Mouse (Mus musculus) cerebellum, adult 8-10 months (tissue): ENCODE data around the gene Vwa3a.

ENCODE experiments used
- DNase-seq: peaks from one replicate; pipeline ENCODE4 v3.0.0; 2022

The Vwa3a gene

DNA sequence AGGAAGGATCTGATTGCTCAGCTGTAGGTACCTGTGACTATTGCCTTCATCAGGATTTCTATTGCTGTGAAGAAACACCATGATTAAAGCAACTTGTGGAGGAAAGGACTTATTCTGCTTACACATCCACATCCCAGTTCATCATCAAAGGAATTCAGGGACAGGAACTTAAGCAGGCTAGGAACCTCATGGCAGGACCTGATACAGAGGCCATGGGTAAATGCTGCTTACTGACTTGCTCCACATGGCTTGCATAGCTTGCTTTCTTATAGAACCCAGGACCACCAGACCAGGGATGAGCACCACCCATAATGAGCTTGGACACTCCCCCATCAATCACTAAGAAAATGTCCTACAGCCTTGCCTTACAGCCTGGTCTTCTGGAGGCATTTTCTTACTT lies 9.4 kb downstream of the Vwa3a start:
- no peak for DNase-seq

DNA sequence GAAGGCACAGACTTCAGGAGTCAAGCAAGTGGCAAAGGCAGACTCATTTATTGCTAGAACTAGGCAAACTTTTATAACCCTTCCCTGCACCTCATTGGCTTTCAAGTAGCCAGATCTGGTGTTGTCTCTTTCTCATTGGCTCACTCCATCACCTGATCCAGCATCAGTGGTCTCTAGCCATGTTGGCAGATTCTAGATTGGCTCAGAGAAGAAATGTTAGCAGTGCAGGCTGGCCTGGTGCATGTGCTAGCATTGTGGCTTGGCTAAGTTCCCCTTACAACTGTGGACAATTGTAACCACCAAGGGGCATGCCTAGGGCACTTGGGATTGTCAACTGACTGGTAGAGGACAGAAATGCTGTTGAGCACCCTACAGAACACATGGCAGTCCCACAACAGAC lies 12.2 kb downstream of the Vwa3a start:
- no peak for DNase-seq

DNA sequence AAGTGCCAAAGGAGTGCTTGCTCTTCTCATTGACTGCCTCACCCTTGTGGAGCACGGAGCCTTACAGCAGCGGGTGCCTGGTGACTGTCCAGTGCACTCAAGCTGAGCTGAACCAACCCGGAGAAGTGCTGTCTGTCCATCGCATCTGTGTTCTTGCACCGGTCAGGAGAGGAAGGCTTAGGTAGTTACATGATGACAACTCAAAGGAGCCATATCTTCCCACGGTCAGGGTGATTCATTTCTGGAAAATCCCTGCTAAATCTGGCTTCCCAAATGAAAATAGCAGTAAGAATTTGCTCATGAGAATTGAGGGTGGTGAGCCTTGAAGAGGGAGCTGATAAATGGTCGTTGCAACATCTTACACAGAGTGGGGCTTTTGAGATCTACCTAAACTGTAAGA lies 12.8 kb downstream of the Vwa3a start:
- no peak for DNase-seq

DNA sequence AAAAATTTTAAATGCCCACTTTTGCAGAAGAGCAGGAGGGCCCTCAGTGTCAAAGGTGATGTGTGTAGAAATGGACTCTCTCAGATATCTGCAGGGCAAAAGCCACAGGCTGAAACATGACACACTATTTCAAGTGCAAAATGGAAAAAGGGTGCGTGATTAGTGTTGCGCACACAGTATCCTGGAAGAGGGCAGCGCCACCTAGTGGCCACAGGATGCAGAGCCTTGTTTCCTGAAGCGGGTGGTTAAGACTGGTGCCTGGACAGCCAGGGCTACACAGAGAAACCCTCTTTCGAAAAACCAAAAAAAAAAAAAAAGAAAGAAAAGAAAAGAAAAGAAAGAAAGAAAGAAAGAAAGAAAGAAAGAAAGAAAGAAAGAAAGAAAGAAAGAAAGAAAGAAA lies 15.6 kb downstream of the Vwa3a start:
- DNase-seq = peak; percentile 76

DNA sequence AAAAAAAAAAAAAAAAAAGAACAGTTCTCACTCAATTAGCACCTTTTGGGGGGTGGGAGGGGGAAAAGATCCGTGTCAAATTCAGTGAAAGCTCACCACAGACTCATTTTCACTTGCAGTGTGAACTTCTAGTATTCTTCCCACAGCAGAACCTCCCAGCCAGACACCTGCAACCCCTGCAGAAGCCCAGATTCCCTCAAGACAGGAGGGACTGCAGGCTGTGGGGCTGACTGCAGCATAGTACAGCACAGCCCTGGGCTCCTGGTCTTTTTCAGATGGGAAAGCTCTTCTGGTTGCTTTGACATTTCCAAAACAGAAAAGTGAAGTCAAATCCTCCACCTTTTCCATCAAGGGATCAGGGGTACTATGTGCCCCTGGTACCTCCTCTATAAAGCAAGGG lies 28.3 kb downstream of the Vwa3a start:
- DNase-seq = no peak

DNA sequence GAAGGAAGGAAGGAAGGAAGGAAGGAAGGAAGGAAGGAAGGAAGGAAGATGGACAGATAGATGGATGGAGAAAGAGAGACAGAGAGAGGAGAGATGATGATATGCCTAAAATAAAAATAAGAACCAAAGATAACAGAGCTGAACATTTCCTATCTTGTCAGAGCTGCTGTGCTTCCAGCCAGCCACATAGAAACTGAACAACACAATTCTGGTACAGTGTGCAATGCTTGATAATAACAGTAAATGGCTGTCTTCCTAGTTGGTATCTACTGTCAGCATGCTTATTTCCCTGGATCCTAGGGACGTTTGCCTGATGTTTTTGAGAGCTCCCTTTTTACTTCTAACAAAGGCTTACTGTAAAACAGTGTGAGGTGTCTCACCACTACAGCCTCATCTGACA lies 32.3 kb downstream of the Vwa3a start:
- no peak for DNase-seq

DNA sequence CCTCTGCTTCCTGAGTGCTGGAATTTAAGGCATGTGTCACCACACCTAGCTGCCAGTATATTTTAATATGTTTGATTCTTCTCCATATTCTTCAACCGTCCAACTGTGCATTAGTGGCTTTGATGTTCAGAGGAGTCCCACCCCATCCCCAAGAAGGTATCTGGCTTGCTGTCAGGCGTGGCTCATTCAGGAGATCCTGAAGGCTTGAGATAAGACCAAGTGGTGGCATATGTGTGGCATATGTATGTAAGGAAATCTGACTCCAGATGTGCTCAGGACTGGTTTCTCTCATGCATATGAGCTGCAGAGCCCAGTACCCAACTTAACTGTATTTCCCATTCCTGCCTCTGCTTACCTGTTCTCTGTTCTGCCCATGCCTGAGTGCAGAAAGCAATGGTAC lies 38.9 kb downstream of the Vwa3a start:
- no peak for DNase-seq

DNA sequence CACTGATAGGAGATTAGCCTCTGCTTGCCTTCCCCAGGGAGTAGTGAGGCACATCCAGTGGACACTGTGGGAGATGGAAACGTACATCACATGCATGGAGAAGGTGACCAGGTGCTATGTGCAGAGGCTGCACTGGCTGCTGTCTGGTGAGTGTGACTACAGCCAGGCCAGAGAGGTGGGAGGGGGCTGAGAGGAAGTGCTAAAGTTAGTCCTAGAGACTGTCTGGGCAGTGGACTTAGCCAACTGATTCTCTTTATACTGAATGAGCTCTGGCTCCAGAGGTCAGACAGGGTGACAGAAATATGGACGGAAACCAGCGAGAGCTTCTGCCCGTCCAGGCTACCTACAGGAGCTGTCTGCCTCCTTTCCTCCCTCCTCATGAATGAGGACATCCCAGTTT lies 56.4 kb downstream of the Vwa3a start:
- DNase-seq = no peak

DNA sequence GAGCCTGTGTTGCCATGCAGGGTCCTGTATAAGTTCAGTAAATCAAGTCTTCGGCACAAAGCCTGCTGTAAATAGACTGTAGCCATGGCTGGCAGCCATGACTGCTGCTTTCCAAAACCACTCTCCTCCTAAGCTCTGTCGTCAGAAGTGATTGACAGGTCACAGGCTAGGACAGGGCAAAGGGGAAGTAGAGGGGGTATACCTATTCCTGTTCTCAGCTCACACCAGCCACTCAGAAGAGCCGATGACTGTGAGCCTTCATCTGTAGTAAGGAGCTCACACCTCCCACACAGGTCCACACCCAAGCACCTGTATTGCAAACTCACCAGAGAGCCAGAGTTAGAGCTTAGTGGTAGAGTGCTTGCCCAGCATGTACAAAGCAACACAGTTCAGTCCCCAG lies 57.3 kb downstream of the Vwa3a start:
- DNase-seq = no peak

DNA sequence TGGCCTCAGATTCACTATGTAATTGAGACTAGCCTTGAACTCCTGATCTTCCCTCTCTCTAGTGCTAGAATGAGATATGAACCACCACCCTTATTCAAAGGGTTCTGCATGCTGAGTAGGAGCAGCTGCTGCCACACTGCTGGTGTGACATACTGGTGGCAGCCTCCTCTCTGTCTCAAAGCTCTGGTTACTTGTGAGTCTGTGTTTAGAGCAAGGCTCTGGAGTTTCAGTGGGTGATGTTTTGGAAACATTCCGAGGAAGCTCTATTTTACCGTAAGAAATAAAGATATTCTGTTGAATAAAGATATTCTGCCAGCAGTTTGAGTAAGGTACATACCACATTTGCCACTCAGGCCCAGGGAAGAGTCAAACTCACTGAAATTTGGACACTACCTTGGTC lies 64.2 kb downstream of the Vwa3a start:
- no peak for DNase-seq

DNA sequence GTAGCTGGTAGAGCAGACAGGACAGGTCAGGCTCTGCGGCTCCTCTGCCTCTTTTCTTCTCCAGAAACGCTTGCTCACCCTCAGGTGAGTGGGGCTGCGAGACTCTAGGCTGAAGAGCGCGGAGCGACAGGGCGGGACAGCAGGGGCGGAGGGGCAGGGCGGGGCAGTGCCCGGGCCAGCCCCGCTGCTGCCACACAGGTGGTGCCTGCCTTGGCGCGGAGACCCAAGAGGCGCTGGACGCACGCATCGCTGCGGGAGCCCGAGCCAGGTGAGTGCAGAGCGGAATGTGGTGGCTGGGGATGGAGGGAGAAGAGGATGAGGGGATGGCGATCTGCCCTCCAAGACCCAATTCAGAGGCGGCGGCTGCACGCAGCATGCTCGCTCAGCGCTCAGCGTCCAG lies 70.6 kb downstream of the Vwa3a start:
- no peak for DNase-seq

DNA sequence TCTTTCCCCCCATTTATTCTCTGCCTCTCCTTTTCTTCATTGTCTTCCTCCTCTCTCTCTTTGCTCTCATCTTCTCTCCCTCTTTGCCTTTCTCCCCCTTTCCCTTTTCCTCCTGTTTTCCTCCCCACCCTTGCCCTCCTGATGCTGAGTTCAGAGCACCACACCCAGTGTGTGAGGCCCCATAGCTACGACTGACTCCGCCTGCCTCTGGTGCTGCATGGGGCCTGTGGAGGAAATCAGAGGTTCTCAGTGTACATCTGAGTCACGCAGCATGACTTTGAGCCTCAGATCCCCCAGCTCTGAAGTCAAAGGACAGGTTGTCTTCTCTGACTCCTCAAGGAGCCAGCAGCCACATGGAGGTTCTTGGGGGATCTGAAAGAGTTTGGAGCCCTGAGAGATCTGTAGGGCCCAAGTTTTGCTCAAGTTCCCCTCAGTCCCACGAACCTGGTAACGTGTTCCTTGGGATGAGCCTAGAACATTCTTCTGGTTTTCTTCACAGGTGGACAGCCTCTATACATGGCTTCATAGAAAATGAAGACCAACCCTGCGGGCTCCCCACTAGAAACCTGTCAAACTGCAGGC lies 72.8 kb downstream of the Vwa3a start, which contains the start of gene Gm5737:
TSS of gene Gm5737 (plus strand) at position 532 of the 582 bp plus-strand sequence.
- no peak for DNase-seq

DNA sequence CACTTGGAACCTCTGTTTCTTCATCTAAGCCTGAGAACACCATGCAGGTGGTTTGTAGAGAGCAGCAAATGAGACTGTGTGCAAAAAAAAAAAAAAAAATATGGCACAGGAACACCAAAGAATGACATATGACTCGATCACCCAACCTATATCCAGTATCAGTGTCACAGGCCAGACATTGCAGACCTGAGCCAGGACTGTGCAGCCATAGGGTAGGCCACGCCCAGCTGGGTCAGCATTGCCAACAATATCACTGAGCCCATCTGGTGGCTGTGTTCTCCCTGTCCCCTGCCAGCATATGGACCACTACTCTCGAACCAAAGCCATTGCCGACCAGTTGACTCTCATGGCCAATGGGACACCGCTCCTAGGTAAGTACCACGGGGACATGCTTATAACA lies 78.4 kb downstream of the Vwa3a start:
- DNase-seq = no peak

DNA sequence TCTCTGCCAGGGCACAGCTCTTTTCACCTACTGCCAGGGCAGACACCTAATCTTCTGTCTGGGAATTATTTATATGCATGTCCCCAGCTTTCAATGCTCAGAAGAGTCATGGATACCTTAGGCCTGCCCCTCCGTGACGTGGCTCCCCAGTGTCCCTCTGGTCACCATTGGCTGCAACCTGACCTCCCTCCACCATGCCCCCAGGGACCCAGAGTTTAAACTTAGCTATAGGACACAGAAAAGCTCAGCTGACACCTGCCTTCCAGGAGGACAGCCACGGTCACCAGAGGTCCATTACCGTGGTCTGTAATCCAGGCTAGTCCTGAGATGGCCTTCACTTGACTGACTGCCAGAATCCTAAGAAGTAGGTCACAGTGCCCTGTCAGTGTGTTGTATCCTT lies 80.3 kb downstream of the Vwa3a start:
- DNase-seq = no peak

DNA sequence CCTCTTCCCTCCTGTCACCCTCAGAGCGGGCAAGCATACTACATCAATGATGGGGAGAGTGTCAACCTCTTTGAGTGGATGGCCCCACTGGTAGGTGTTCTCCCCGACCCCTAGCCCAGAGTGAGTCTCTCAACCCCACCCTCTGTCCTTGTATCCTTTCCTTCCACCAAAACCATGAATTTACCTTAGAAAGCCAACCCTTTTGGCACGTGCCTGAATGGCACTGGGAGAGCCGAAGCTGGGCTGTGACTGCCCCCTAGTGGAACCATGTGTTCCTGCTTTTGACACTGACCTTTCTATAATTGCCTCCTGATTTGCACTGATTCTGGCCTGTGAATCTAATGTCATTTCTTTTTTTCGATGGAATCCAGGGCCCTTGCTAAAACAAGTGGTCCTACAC lies 84.1 kb downstream of the Vwa3a start:
- DNase-seq = peak; percentile 67

DNA sequence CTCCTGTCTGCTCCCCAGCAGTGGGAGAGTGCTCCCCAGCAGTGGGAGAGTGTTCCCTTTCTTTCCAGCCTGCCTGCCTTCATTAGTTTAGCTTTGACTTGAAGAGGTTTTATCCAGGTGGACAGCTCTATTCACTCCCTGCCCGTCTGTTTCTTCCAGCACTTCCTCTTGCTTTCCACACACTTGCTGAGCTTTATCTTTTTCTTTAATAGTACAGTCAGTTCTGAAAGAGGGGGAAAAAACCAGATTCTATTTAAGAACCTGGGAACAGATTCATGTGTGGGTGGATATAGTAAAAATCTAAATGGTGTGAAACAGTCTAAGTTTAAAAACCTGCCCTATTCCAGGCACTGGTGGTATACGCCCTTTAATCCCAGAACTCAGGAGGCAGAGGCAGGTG lies 86.0 kb downstream of the Vwa3a start:
- no peak for DNase-seq

DNA sequence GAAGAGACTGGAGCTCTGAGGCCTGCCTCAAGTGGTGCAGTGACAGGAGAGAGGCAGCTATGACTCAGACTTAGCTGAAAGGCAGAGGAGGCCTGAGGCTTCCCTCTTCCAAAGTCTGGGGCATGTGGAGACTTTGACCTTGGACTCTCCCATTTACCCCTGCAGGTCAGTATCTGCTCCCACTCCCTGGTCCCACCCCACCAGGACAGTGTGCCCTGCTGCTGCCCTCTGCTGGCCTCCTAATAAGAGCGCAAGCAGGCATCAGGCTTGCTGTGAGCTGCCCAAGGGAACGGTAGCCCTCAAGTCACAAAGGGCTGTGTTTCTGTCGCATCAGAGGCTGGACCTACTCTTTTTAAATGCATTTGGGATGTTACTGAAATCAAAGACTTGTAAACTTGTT lies 87.3 kb downstream of the Vwa3a start:
- no peak for DNase-seq

DNA sequence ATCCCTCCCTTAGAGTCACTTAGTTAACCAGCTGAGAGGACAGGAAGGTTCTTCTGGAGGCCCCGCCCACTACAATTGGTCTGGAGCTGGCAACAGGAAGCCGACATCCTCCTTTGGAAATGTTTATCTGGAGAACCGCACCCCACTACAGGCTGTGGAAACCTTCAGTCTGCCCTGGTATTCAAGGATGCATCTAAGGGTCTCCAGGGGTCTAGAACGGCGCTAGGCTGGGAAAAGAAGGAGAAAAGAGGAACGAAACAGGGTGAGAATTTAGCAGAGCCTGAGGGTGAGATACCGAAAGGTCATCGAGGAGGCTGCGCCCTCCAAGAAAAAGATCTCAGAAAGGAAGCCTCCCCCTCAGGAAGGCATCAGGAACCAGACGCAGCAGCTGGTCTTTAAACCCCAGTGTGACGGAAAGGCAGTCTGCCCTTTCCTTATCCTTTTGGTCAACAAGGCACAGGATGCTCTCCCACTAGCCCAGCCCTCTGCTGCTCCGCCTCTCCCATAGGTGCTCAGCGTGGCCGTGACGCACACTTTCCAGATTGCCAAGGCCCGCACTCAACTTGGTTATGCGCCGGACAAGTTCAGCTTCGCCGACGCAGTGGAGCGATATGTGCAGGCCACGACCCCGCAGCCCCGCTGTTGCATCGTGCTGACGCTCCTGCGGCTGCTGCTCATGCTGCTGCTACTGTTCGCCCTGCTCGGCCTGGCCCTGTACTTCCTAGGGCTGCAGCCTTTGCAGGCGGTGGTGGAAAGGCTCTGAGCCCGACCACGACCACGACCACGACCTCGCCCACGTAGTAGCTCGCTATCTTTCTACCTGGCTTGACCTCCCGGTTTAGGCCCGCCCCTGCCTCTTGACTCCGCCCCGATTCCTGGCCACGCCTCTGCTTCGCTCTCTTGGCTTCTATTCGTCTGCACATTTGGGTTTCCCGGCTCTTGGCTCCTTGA lies 91.6 kb downstream of the Vwa3a start:
- peak; percentile 82 for DNase-seq

DNA sequence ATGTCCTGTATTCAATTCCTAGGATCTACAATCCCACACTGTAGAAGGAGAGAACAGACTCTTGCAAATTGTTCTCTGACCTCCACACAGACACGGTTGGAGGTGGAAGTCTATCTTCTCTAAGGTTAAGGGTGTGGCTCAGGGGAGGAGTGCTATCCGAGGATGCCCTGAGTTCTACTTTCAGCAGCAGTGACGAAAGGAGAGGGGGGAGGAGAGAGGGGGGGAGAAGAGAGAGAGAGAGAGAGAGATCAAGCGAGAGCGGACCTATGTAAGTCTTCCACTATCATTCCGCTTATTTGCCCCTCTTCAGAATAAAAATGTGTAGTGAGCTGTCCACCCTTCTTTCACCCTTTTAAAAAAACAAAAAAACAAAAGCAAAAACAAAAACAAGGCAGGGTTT lies 95.3 kb downstream of the Vwa3a start:
- no peak for DNase-seq

DNA sequence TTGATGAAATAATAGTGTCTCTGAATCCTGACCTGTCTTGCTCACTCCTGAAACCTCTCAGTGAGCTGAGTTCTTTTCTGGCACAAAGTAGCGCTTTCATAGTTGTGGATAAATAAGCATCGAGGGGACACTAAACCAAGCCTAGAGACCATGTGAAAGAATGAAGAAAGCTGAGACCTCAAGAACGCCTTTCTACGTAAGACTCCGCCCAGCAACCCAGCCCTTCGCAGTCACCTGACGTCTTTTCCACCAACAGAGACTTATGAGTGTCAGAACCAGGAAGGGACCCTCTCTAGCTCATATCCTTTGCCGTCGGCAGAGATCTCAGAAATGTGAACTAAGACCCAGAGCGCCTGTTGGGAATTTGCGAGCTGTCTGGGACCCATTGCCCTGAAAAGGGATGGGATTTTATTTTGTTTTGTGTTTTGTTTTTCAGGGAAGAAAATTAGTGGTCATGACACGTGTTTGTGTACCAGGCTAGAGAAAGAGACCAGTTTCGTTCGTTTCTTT lies 95.8 kb downstream of the Vwa3a start:
- DNase-seq = peak; percentile 64

DNA sequence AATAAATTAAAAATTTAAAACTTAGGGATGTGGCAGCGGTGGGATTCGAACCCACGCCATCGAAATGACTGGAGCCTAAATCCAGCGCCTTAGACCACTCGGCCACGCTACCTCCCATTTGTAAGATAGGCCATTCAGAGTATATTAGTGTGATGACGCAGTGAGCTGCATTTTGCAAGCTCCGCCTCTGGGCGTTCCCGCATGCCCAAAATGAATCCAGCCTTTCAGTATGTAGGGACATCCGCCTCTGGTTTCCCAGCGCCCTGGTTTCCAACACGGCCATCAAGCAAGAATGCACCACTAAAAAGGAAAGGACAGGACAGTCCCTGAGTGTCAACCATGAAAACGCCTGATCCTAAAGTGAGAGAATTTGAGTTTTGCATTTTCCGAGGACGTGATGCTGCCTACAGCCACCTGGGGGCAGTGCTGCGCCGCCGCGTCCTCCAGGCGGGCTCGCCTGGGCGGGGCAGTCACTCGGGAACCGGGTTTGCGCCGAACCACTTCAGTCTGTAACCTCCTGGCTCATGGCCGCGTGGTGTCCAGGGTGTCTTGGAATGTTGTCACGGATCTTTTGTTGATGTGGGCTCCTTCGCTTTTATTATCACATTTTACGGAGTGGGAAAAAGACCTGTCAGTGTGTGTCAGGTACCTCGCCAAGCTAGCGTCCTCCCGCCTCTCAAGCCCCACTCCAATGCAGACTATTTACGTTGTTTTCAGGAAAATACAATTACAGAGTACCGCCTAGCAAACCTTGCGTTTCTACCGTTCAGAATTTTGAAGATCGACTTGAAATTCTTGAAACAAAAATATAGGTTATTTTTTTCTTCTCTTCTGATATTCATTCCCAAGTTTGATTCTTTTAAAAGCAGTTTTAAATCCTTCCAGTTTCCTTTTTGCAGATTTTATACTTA lies 96.6 kb downstream of the Vwa3a start:
- DNase-seq = peak; percentile 99

DNA sequence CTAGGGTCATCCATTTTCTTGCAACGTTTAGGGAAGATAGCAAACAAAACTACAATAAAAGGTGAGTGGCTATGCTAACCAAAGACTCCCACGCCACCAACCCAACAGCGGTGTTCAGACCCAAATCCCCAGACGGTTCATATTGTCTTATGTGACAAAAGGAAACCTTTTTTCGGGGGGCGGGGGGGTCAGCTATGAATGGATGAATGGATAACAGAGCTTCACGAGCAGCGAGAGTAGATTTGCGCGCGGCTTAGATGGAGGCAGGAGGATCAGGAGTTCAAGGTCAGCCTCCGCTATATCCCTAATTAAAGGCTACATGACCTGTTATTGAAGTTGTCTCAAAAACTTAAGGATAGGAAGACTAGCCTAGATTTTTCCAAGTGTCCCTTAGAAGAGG lies 97.2 kb downstream of the Vwa3a start:
- peak; percentile 37 for DNase-seq

DNA sequence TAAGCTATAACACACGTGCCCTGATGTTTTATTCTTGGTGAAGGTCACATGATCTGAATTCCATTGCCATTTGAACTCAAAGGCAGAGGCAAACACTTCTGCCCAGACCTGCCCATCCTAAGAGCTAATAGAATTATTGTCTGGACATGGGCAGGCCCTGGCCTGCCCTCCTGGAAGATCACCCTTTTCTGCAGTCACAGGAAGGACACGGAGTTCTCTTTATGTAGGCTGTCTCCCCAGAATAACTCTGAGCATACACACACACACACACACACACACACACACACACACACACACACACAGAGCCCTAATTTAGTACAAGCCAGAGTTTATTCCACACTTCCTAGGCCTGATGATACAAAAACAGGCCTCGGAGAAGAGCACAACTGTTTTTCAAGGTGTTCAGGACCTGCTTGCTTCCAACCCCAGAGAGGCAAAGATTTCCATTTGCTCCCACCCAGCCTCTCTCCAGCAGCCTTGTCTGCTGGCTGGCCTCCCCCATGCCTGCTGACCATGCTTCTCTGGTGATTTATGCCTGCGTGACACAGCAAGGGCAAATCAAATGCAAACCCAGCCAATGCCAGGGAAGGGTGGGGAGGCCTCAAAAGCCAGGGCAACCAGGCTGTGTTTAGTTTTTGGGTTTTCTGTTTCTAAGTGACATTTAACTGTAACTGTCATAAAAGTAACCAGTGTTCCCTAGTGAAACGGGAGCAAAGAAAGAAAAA lies 99.5 kb downstream of the Vwa3a start:
- no peak for DNase-seq
